In the genomic region with DNA sequence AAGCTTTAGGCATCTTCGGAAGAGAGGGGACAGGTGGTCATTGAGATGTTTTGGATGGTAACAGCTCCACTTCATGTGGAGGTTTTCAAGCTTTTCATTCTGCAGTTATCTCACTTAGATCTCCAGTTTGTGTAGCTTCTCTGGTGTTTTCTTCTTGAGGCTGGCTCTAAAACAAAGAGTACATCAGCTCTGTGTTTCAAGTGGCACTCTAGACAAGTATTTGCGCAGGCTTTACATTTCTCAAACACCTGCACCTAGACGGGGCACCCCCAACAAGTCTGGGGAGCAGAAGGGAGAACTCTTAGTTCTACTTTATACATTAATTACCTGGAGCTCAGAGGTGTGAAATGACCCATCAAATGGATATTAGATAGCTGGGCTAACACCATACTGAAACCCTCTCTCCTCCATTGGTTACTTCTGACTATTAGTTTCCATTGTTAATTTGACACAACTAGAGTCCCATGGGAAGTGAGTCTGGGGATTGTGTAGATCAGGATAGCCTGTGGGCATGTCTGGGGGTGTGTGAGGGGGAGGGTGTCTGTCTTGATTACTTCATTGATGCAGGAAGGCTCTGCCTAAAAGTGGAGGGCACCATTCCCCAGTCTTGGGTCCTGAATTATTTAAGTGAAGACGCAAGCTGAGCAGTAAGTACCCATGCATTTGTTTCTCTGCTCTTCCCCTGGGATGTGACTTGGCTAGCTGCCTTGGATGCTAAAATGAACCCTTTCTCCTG, we compare ENCODE assay signal across 15 mouse cellular contexts. TPM values are rescaled to one million over a fixed set of nuclear protein-coding genes. Genes with fewer than 3 reads are reported as not detected.
DNase-seq lines count a peak whose midpoint lies in the region; ATAC-seq lines count a peak whose summit lies in the region.
"Had no signal": no experiment of that assay in that cellular context is flagged by ENCODE, and none has a peak within 500 bp of the region (broad histone marks: within the 10 kb centered on the region; RNA-seq: fewer than 3 reads in every experiment).

No protein-coding gene starts in this region.

- no peak overlapping the region for H3K4me2 ChIP-seq in heart, embryonic 15.5 days
- H3K4me2 ChIP-seq in lung, embryonic 15.5 days, result no peak overlapping the region
- H3K4me2 ChIP-seq: limb, embryonic 12.5 days; liver, embryonic 15.5 days had no signal

- H3K9ac ChIP-seq in heart, embryonic 15.5 days, result no peak overlapping the region
- no peak overlapping the region for H3K9ac ChIP-seq in lung, embryonic 15.5 days
- H3K9ac ChIP-seq: limb, embryonic 12.5 days; liver, embryonic 15.5 days had no signal

- peak overlapping the region; percentile 42; the same call in 1 of the 2 replicates for H3K27ac ChIP-seq in heart, embryonic 15.5 days
- peak overlapping the region; percentile 75 for H3K27ac ChIP-seq in lung, embryonic 15.5 days
- H3K27ac ChIP-seq: limb, embryonic 12.5 days; liver, embryonic 15.5 days had no signal

- H3K36me3 ChIP-seq in heart, embryonic 15.5 days, result no peaks in the 10 kb centered on the region
- H3K36me3 ChIP-seq in lung, embryonic 15.5 days, result no peaks in the 10 kb centered on the region
- H3K36me3 ChIP-seq: limb, embryonic 12.5 days; liver, embryonic 15.5 days had no signal

- no peaks in the 10 kb centered on the region; the same call in 1 of the 2 replicates for H3K27me3 ChIP-seq in heart, embryonic 15.5 days
- H3K27me3 ChIP-seq in lung, embryonic 15.5 days, result no peaks in the 10 kb centered on the region
- H3K27me3 ChIP-seq: limb, embryonic 12.5 days; liver, embryonic 15.5 days had no signal

- H3K4me1 ChIP-seq in heart, embryonic 15.5 days (replicated peaks), result no peaks in the 10 kb centered on the region
- H3K4me1 ChIP-seq in lung, embryonic 15.5 days, result peaks cover 15% of the 10 kb centered on the region; the same call in 1 of the 2 replicates
- H3K4me1 ChIP-seq: liver, embryonic 15.5 days had no signal

- no peak for ATAC-seq in heart, embryonic 15.5 days (replicated peaks; ENCODE audit: insufficient number of reproducible peaks, insufficient read depth, low FRiP score, low read depth)
- no peak for ATAC-seq in lung, embryonic 15.5 days (ENCODE audit: borderline replicate concordance, extremely low read depth, low FRiP score, low TSS enrichment)
- no peak for ATAC-seq in inflammation-experienced regulatory T-cells, adult 6 months

- H3K4me3 ChIP-seq in heart, embryonic 15.5 days, result no peak overlapping the region
- no peak overlapping the region for H3K4me3 ChIP-seq in lung, embryonic 15.5 days
- H3K4me3 ChIP-seq: limb, embryonic 12.5 days; liver, embryonic 15.5 days had no signal

- DNase-seq in heart, adult 11 months, result no peak
- no peak for DNase-seq in lung, postnatal 14 days
- peak; percentile 23 for DNase-seq in thymus, postnatal 25 days
- no peak for DNase-seq in thymus, postnatal 4 days
- DNase-seq in spleen, postnatal 14 days (ENCODE audit: low spot score in 2 of 2), result no peak
- DNase-seq: adrenal gland, adult 8-10 months; cerebellum, adult 9-11 months; kidney, adult 8-10 months; midbrain, embryonic 14.5 days had no signal

- WGBS in heart, embryonic 15.5 days, result 81% methylated on average over 4 of the region's 4 CpGs
- WGBS in lung, embryonic 15.5 days, result 62% methylated on average over 4 of the region's 4 CpGs

- no peaks in the 10 kb centered on the region for H3K9me3 ChIP-seq in heart, embryonic 15.5 days (replicated peaks)
- no peaks in the 10 kb centered on the region for H3K9me3 ChIP-seq in lung, embryonic 15.5 days
- H3K9me3 ChIP-seq: limb, embryonic 12.5 days; liver, embryonic 15.5 days had no signal

RNA-seq across cellular contexts. Expression of a gene that starts 14.0 kb away (rescaled TPM):
- polyA plus RNA-seq in heart, embryonic 15.5 days (2015; fragmentation: Nextera tagmentation; extraction: Ambion mirVana), result 6.3 and 7.3 TPM in 2 replicates
- polyA plus RNA-seq in lung, embryonic 15.5 days (2015; fragmentation: Nextera tagmentation; extraction: Ambion mirVana), result 15.1 and 16.1 TPM in 2 replicates
- under 1 TPM; 0.21 to 0.87 (median 0.41) TPM for polyA plus RNA-seq in inflammation-experienced regulatory T-cells, adult 6 months (2017; shearing (Covaris generic))
- polyA plus RNA-seq: large intestine, adult 2 months had no signal

RNA-seq across cellular contexts. Expression of a gene that starts 53.0 kb away (rescaled TPM):
- polyA plus RNA-seq in heart, embryonic 15.5 days (2015; fragmentation: Nextera tagmentation; extraction: Ambion mirVana), result 0.48 and 0.82 TPM in 2 replicates
- 1.3 and 1.6 TPM in 2 replicates for polyA plus RNA-seq in lung, embryonic 15.5 days (2015; fragmentation: Nextera tagmentation; extraction: Ambion mirVana)
- polyA plus RNA-seq in inflammation-experienced regulatory T-cells, adult 6 months (2017; shearing (Covaris generic)), result 1 to 10 TPM; 3.5 to 5.9 (median 3.7) TPM
